Mouse (Mus musculus): Measurements from ENCODE around the gene Magi2.

GRCm38 (mm10) chr5:20703971-20704575 lies 1477.2 kb downstream of the Magi2 start:
- no peak for TF ChIP-seq CTCF (IDR thresholded peaks at IDR 0.05; ENCODE audit: extremely low read depth, insufficient read depth, insufficient read length, insufficient replicate concordance)
- no peak for TF ChIP-seq POLR2A (IDR thresholded peaks at IDR 0.05; ENCODE audit: low read depth, low read length)
